Comparison of ENCODE assay signal across 10 mouse cellular contexts in genomic region chr11:117415955-117416354, GRCm38 (mm10).
DNase-seq lines count a peak whose midpoint lies in the region; ATAC-seq and TF ChIP-seq lines count a peak whose summit lies in the region.
"Had no signal": no experiment of that assay in that cellular context is flagged by ENCODE, and none has a peak within 500 bp of the region (broad histone marks: within the 10 kb centered on the region; RNA-seq: fewer than 3 reads in every experiment).

No protein-coding gene starts in this region.

- no peaks in the 10 kb centered on the region for H3K9me3 ChIP-seq in heart, embryonic 11.5 days (replicated peaks; ENCODE audit: control insufficient read depth, low read length)
- H3K9me3 ChIP-seq in forebrain, postnatal 0 days (ENCODE audit: low read length): no peaks in the 10 kb centered on the region
- no peaks in the 10 kb centered on the region for H3K9me3 ChIP-seq in limb, embryonic 13.5 days

- WGBS in heart, embryonic 11.5 days (ENCODE audit: insufficient replicate concordance): 7% methylated on average over 13 of the region's 13 CpGs
- 7% methylated on average over 13 of the region's 13 CpGs for WGBS in forebrain, postnatal 0 days
- WGBS in limb, embryonic 13.5 days: 6% methylated on average over 13 of the region's 13 CpGs

- peak; percentile 43 for DNase-seq in heart, postnatal 4 days
- DNase-seq in R1 (ENCODE audit: low read depth, low spot score): peak; percentile 53
- peak; percentile 54 for DNase-seq in forebrain, postnatal 0 days
- peak; percentile 50 to 71 for DNase-seq in spleen, postnatal 4 days (ENCODE audit: low spot score in 2 of 2)
- DNase-seq in gastrocnemius, postnatal 36 days: no peak
- no peak for DNase-seq in cerebellum, adult 11-12 months

- peaks cover 8% of the 10 kb centered on the region; the same call in 1 of the 2 replicates for H3K4me1 ChIP-seq in heart, embryonic 11.5 days (ENCODE audit: control insufficient read depth, insufficient read depth, low read length)
- H3K4me1 ChIP-seq in forebrain, postnatal 0 days (ENCODE audit: insufficient read depth): peaks cover 15% of the 10 kb centered on the region
- H3K4me1 ChIP-seq in limb, embryonic 13.5 days: peaks cover 54% of the 10 kb centered on the region

- H3K27ac ChIP-seq in heart, embryonic 11.5 days (ENCODE audit: low read depth, low read length): no peak overlapping the region
- H3K27ac ChIP-seq in forebrain, postnatal 0 days (ENCODE audit: low read depth, low read length): peak overlapping the region; percentile 79
- no peak overlapping the region for H3K27ac ChIP-seq in limb, embryonic 13.5 days

- H3K4me2 ChIP-seq in heart, embryonic 11.5 days: no peak overlapping the region
- H3K4me2 ChIP-seq in forebrain, postnatal 0 days (ENCODE audit: low read depth): peak overlapping the region; percentile 50
- H3K4me2 ChIP-seq in limb, embryonic 13.5 days (replicated peaks): peak overlapping the region; percentile 67

- no peak overlapping the region for H3K4me3 ChIP-seq in heart, embryonic 11.5 days (ENCODE audit: low read depth, low read length)
- H3K4me3 ChIP-seq in forebrain, postnatal 0 days (ENCODE audit: low read depth, low read length): no peak overlapping the region; the same call in 1 of the 2 replicates
- H3K4me3 ChIP-seq in limb, embryonic 13.5 days: 0 out of 2 replicates have a peak overlapping the region, but pooled peaks have one; percentile 0
- H3K4me3 ChIP-seq: myocyte had no signal

- no peak for ATAC-seq in heart, embryonic 11.5 days (replicated peaks; ENCODE audit: insufficient number of reproducible peaks, low FRiP score, low TSS enrichment)
- peak; percentile 40; the same call in 1 of the 2 replicates for ATAC-seq in forebrain, postnatal 0 days
- ATAC-seq in limb, embryonic 13.5 days (ENCODE audit: low FRiP score, low read depth): no peak
- ATAC-seq: Patski had no signal

- H3K36me3 ChIP-seq in heart, embryonic 11.5 days (ENCODE audit: control insufficient read depth, insufficient read depth, low read length): no peaks in the 10 kb centered on the region
- no peaks in the 10 kb centered on the region for H3K36me3 ChIP-seq in forebrain, postnatal 0 days (ENCODE audit: insufficient read depth)
- H3K36me3 ChIP-seq in limb, embryonic 13.5 days: no peaks in the 10 kb centered on the region

- TF ChIP-seq CTCF in forebrain, postnatal 0 days (IDR thresholded peaks at IDR 0.05; ENCODE audit: low read depth): no peak

- H3K27me3 ChIP-seq in heart, embryonic 11.5 days (ENCODE audit: control insufficient read depth, insufficient read depth, low read length): peaks cover 59% of the 10 kb centered on the region
- no peaks in the 10 kb centered on the region for H3K27me3 ChIP-seq in forebrain, postnatal 0 days (ENCODE audit: insufficient read depth, low read length)
- H3K27me3 ChIP-seq in limb, embryonic 13.5 days: peaks cover 47% of the 10 kb centered on the region
- H3K27me3 ChIP-seq: Patski had no signal

- no peak overlapping the region for H3K9ac ChIP-seq in heart, embryonic 11.5 days (ENCODE audit: low read depth, low read length)
- peak overlapping the region; percentile 41; the same call in 1 of the 2 replicates for H3K9ac ChIP-seq in forebrain, postnatal 0 days
- no peak overlapping the region for H3K9ac ChIP-seq in limb, embryonic 13.5 days

- intact Hi-C loops in gastrocnemius, postnatal 36 days (cut with DNase I): no loop called here

Comparison
In these comparisons a context has a peak if more than half of its experiments do, and no peak if none do; other contexts are left out.
1. DNase-seq: peak in heart, postnatal 4 days (single experiment), R1 (single experiment), forebrain, postnatal 0 days (single experiment) and spleen, postnatal 4 days (2 of 2); none in gastrocnemius, postnatal 36 days (0 of 2) and cerebellum, adult 11-12 months (single experiment).